Mouse (Mus musculus) retina, postnatal 7 days (tissue): ENCODE results near the gene Fen1.

Experiments used
- DNase-seq: peaks from one replicate; pipeline ENCODE4 v3.0.0-alpha.2; 2012; ENCODE audit warnings: low read depth, low spot score

Fen1 gene

DNA sequence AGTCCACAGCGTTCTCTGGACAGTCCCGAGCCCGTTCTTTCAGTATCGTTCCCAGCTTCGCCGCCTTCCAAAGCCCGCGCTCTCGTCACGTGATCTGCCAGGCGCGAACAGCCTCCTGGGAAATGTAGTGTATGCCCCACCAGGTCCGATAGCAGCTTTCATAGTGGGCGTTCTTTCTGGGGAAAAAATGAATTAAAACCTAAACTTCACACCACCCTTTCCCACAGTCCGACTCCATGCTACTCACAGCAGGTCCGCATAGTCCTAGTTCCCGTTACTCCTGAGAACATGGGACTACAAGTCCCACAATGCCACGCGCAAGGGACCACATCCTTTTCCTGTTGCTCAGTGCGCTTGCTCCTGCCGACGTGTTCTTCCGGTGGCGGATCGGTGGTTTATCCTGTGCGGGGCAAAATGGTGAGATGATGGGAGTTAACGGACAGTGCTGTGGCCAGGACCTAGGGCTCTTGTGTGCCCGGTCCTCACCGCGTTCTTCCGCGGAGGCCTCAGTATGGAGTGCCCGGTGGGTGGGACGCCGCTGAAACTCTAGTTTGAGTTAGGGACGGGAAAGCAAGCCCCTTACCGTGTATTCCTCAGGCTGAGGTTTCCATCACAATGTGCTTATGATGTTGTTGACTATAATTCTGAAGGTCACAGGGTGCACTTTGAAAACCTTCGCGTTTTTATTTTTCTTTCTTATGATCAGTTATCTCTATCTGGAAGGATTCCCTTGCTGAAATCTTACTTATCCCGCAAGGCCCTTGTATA is at the start of gene Fen1, which contains the start of gene Tmem258:
Fen1 (minus strand) TSS at position 322 of the 768 bp plus-strand sequence.
Tmem258 (plus strand) TSS at position 167 of the 768 bp plus-strand sequence.
- DNase-seq, result peak; percentile 87

DNA sequence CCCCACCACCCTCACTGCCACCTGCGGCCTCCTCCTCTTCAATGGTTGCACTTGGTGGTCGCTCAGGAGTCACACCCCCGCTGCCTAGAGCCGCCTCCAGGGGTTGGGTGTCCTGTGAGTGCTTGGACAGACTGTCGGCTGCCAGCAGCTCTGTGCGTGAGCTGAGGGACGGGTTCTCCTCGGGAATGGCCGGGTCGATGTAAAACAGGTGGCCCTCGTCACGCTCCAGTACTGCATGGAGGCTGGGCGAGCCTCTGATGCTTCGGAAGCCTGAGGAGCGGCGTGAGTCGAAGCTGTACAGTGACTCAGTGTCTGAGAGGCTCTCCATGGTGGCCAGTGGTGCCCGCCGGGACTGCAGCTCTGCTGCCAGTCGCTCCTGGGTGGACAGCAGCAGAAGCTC is 44.2 kb upstream of the Fen1 start:
- no peak for DNase-seq

DNA sequence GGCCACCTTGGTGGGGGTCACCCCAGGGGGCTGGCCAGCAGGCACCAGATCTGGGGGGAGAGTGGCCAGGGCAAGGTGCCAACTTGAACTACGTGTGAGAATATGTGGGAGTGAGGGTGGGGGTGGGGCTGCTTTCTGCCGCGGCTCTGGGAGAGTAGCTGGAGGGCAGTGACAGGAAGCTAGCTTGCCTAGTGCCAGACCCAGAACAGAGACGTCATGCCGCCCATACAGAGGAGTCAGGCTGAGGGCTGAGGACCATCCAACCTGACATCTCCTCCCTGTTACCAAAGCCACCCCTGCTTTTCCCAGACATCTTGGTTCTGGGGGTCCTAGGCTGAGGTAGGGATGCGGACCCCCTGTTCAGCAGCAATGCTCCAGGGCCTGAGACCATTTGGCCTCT is 43.2 kb upstream of the Fen1 start:
- DNase-seq, result no peak

DNA sequence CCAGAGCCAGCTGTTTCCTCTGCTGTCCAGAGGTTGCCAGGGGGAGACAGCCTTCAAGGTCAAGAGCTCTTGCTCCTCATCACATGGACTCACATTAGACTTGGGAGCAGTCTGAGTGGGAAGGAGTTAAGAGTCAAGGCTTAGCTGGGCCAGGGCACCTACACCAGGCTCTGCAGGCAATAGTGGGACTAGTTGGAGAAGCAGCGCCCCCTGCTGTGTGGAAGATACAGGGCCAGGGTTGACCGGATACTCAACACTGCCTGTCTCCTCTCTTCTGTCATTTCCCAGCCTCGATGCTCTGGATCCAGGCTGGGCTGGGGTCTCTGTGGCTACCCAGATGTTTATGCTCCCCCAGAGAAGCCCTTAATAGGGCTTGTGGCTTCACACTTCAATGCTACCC is 40.2 kb upstream of the Fen1 start:
- no peak for DNase-seq

DNA sequence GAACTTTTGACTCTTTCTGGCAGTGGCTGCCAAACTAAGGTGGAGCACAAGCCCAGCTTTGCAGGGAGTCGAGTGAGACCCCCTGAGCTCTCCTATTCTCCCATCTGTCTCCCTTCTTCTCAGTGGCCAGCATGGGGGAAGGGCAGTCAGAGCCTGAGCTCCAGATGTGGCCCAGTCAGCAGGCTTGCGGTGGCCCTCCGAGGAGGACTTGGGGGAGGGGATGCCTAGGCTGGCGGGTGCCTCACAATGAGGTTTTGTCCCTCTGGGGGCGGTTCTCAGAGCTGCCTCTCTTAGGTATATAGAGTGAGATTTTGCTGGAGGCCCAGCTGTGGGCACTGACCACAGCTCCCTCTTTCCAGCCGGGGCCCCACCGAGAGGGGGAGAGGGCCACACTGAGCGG is 38.9 kb upstream of the Fen1 start:
- DNase-seq, result no peak

DNA sequence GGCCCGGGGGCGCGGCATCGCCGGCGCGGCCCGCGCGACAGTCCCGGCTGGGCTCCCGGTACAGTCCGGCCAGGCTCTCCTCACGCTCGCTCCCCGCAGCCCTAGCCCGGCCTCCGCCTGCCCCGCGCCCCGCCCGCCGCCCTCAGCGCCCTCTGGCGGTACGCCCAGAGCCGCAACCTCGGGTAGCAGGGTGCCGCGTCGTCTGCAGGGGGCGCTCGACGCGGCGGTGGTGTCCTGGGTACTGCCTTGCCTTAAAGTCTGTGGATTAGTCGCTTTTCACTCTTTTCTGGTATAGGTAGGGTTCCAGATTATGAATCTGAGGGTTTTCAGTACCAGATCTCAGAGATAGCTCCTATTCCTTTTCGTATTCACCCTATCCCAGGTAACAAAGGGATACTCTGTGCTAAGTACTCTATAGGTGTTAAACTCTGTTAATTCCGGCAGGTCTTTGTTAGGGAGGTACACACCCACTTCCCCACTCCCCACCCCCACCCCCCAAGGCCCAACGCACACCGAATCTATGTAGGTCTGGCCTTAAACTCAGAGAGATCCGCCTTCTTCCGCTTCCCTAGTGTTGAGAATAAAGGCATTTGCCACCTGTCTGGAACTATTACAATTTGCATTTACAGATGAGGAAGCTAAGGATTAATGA is 36.8 kb upstream of the Fen1 start, which contains the start of gene Myrf:
Myrf (minus strand) TSS at position 95 of the 652 bp plus-strand sequence.
- DNase-seq, result peak; percentile 66

DNA sequence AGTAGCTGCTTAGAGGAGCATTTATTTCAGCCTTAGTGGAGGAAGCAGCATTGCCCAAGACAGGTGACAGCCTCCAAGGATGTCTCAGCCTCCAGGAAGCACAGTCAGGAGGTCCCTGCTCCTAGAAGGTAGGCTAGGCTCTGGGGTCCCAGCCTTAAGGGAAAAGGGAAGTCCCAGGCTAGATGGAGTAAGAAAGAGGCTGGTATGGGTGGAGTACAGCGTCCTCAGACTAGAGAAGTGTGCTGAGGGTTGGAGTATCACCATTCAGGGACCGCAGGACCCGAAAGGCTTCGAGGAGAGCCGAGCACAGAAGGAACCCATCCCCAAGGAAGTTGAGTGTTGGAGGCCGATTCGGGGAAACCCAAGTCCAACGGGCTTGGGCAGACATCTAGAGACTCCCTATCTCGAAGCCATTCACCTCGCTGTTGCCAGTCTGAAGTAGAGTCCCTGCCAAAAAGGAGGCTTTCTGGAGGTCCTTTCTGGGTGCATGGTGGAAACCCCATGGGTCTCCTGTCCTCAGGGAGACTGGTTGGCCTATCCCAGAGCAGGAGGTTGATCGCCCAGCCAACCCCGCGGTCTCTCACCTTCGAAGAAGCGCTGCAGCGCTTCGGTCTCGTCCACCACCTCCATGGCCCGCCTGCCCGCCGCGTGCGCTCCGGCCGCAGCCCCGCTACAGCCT is 36.1 kb upstream of the Fen1 start:
- no peak for DNase-seq

DNA sequence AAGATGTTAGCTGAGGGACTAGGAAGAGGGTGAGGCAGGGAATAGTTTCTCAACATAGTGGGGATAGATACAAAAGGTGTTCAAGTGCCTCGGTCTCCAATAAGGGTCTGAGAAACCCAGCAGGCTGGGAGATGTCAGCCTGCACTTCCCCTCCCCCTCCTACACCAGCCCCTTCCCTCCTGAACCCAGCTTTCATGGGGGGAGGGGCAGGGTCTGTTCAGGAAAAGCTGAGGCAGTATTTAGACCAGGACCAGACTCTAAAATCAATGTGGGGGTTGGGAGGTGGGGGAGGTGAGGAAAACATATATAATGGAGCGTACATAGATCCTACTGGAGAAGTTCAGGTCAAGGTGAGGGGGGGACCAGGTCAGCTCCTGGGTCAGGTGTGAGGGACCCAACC is 35.5 kb upstream of the Fen1 start:
- no peak for DNase-seq

DNA sequence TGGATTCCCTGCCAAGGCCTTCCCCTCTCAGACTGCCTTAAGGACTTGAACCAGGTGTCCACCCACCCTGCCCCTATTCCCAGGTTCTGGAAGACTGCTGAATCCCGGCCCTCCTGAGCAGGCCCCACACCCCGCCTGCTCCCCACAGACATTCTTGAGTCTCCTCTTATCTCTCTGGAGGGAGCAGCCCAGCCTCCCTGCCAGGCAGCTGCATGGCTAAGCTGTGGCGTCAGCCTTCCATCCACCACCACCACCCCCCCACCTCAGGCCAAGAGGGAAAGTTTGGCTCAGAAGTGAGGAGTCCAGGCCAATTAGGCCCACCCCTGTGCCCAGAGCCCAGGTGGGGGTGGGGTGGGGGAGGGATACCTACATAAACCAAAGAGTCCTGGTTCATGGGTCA is 34.5 kb upstream of the Fen1 start:
- no peak for DNase-seq

DNA sequence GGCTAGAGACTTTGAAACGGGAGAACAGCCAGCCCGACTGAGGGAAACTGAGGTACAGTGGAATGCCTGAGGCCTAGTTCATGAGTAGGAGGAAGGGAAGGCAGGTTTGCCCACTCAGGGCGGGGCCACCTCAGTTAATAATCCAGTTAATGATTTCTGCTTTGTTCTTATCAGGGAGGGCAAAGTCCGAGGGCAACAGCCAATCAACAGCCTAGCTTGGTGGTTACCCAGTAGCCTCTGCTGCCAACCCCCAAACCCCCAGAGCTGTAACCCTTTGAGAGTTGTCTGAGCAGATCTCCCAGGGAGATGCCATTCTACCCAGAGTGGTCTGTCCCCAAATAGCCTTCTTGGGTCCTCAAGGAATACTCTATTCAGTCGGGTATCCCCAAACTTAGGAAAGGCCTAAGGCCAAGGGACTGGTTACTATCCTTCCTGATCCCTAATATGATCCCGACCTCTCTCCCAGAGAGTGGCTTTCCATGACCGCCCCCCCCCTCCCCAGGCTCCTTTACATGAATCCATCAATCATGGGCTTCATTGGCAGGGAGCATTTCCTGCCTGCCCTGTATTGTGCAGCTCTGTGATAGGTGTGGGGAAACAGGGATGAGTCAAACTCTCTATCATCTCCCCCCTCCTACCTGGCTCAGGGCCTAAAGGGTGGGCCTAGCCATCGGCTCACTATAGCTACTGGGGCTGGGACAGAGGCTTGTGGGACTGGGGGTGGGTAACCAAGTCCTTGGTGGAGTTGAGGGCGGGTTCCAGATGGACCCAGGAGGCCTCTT is 32.0 kb upstream of the Fen1 start:
- DNase-seq, result no peak

DNA sequence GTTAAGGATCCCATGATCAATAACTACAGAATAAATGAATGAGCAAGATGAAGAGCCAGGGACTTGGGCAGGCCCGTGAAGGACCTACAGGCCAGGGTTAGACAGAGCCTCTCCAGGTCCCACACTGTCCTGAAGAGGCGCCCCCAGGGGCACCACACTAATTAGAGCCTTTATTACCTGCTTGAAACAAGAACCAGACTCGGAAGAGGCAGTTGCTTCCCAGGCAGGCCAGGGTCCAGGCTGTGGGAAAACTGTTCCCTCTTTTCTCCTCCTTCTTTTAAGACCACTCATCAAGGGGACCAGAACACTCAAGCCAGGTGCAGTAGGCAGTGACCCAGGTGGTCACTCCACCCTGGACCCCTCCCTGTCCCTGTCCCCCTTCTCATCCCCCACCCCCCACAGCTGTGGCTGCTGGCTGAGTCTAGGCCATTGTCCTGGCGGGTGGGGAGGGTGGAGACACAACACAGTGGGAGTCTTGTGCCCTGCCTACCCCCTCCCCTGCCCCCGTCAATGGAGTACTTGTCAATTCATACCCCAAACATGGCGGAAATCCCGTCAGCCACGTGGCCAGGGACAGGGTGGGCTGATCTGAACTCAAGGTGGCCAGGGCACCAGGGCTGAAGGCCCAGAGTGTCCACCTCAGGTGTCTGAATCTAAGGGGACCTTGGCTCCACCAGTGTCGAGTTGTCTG is 28.5 kb upstream of the Fen1 start:
- no peak for DNase-seq

DNA sequence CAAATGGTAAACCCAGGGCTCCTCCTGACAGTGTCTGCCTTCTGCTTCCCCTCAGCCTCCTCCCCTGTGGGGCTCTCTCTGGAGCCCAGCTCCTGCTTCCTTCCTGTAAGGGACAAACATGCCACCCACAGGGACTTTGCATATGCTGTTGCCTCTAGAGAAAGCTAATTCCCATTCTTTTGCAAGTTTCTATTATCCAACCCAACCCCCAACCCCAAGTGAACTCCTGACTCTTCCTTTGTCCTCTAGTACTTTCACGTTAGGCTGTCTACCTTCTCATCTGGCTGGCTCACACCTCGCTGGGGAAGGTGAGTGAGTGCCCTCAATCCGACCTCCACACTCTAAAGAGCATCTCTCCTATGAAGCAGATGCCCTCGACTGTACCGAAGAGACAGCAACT is 27.9 kb upstream of the Fen1 start:
- DNase-seq, result no peak

DNA sequence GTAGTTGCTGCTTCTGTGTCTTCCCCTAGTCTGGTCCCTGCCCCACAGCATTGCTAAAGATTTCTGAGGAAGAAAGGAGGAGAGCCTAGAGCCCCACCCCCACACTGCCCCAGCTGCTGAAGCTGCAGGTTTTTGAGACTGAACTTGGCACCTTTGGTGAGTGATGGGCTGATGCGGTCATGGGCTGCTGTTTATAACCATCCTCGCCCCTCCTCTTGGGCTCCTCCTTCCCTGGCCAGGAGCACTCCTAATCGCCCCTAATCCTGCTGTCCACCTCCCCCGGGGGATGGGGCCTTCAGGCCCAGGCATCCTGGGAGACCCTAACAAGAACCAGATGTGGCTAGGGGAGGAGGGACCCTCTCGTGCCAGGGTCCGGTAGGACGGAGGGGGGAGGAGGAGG is 27.0 kb upstream of the Fen1 start:
- DNase-seq, result no peak

DNA sequence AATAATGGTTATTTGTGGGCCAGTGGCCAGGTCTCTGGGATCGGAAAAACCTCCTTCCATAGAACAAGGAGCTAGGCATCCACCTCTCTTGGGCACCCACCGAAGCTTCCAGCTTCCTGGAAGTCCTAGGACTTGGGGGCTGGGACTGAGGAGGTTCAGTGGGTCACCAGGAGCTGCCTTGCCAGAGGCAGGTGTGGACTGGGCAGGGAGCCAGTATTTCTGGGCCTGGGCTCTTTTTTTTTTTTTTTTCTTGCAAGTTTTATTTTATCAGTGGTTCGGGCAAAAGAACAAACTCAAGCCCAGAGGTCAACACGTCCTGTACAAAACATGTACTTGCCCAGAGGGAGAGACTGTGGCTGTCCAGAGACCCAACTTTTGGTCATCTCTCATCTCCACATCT is 21.8 kb upstream of the Fen1 start:
- DNase-seq, result no peak

DNA sequence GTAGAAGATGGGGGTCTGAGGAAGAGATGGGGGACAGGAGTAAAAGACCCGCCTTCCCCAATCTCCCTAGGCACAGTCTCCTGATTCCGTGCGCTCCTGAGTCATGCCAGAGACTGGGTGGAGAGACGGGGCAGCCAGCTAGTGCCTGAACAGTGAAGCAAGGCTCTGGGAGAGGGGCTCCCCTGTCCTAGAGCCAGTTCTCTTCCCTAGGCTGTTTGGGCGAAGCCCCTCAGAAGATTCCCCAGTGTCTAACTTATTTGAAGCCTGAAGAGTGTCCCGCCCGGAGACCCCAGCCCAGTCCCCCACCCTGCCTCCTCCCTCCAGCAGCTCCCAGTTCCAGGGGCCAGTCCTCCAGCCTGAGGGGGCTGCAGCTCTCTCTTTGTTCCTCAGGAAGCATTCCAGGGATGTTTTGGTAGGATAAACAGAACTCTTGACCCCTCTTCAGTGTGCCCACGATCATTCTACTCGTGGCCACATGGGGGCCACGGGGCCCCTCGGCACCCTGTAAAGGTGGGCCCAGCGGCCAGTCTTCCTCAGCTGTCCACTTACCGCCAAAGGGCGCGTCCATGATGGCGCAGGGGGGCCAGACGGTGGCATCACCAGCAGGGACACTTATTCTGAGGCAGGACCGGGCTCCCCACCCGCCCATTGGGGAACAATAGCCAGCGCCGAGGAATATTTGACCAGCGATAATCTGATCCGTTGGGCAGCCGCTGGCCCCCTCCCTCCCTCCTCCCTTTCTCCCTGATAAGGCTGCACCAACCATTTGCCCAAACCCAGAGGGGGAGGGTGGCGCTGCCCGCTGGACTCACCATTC is 20.9 kb upstream of the Fen1 start:
- DNase-seq, result no peak

DNA sequence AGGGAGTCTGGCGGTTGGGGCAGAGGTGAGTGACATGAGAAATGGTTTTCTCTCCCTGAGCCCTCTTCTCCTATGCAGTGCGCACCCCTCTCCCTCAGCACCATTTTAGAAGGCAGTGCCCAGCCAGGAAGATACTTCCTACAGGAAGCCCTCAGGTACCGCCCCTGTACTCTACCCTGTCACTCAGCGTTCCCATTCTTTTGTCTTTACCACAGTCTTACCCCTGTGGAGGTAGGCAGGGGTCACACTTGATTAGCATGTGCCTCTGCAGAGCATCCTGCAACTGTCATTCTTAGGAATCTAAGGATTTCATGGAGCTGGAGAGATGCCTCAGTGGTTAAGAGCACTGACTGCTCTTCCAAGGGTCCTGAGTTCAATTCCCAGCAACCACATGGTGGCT is 19.6 kb upstream of the Fen1 start:
- no peak for DNase-seq

DNA sequence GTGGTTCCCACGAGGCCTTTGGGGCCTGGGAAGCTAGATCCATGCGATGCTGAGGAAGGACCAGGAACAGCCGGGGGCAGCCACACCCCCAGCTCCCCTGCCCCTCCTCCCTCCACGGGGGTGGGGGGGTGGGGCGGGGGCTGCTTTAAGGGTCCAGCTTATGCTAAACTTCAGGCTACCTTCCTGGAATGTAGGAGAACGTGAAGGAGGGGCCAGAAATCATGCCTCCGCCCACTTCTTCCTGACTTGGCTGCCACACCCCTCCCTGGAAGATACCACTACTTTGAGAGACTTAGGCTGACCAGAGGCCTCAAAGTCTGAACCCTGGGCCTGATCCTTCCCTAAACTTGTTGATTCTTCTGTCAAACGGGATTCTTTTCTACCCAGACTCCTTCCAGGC is 18.7 kb upstream of the Fen1 start:
- DNase-seq, result no peak

DNA sequence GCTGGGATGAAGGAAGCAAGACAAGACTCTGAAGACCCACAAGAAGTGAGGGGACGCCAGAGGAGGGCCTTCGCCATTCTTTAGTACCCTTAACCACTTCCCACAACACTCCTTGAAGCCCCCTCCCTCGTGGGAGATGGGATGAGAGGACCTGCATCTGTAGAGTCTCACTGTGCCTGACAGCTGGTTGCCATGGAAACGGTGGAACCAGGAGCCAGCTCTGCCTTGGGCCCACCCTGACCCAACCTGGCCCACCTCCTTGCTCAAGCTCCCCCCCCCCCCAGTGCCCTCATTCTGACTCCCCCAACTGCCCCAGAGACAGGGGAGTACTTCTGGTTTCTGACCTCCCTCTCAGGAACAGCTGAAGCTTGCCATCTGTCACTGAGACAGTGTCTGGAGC is 17.6 kb upstream of the Fen1 start:
- DNase-seq, result no peak

DNA sequence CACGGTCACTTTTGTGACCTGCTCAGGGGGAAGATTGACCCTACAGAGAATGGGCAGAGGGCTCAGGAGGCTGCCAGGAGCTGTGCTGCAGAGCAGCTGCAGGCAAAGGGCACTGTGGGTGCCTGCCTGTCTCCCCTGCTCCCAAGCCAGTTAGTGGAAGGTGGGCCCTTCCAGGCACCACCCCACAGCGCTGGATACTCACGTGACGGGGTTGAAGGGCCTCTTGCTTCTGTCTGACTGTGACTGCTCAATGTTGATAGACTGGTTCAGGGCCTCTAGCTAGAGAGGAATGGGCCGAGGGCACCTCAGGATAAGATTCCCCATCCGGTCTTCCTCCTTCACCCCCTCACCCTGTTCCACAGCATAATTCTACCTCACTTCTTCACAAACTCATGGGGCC is 15.6 kb upstream of the Fen1 start:
- no peak for DNase-seq

DNA sequence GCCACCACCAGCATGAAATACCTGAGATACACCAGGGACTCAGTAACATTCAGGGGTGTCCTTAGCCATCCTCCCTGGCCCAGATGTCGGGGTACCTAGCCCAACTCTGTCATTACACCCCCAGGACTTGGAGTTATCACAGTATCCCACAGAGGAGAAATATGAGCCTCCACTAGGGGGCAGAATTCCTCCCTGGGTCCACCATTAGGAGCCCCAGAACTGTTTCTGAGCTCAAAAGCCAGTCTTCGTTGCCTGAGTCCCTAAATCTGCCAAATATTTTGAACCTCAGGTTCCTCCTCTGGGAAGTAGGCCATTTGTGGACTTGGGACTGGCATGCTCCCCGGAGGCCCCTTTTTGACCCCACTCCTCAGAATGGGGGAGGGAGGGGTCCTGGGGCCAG is 15.1 kb upstream of the Fen1 start:
- peak; percentile 41 for DNase-seq

DNA sequence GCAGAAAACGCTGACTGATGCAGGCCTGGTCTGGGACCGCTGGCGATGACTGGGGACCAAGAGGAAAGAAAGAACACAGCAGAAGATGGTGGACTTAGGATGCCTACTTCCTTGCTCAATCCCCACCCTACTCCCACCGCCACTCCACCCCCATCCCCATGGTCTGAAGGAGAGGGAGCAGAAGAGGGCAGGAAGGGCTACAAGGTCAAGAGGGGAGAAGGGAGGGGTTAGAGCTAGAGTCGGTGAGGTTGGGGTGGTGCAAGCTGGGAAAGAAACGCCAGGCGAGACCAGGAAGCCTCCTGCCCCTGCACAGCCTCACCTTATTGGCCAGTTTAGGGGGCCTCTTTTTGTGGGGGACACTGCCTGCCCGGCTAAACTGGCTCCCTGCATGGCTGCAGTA is 12.1 kb upstream of the Fen1 start:
- no peak for DNase-seq
